ENCODE assay signal across 27 mouse cellular contexts in the genomic region with DNA sequence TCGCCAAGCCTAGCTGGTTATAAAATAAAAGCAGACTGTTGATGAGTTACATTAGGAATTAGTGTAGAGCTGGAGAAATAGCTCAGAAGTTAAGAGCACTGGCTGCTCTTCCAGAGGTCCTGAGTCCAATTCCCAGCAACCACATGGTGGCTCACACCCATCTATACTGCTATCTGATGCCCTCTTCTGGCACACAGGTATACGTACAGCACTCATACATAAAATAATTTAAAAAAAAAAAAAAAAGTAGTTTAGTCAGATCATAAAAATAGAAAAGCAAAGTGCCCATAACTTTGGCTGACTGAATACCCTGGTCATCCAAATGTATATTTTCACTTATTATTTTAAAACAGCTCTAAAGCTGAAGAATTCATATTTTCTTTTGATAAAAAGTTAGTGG. TPM values are rescaled to one million over a fixed set of nuclear protein-coding genes. Genes with fewer than 3 reads are reported as not detected.
DNase-seq lines count a peak whose midpoint lies in the region; ATAC-seq and TF ChIP-seq lines count a peak whose summit lies in the region.
"Had no signal": no experiment of that assay in that cellular context is flagged by ENCODE, and none has a peak within 500 bp of the region (broad histone marks: within the 10 kb centered on the region; RNA-seq: fewer than 3 reads in every experiment).

No protein-coding gene starts in this region.

- no peaks in the 10 kb centered on the region for H3K9me3 ChIP-seq in intestine, postnatal 0 days (ENCODE audit: control insufficient read depth)
- H3K9me3 ChIP-seq in intestine, embryonic 15.5 days, result no peaks in the 10 kb centered on the region
- H3K9me3 ChIP-seq: embryonic facial prominence, embryonic 15.5 days; forebrain, embryonic 10.5 days; hindbrain, embryonic 13.5 days; kidney, embryonic 15.5 days; limb, embryonic 15.5 days had no signal

- no peak for ATAC-seq in intestine, postnatal 0 days
- no peak for ATAC-seq in intestine, embryonic 15.5 days
- ATAC-seq: midbrain, embryonic 16.5 days had no signal

- H3K9ac ChIP-seq in intestine, postnatal 0 days (ENCODE audit: low read depth, low read length), result no peak overlapping the region
- H3K9ac ChIP-seq in intestine, embryonic 15.5 days, result no peak overlapping the region
- H3K9ac ChIP-seq: embryonic facial prominence, embryonic 15.5 days; hindbrain, embryonic 13.5 days; kidney, embryonic 15.5 days; limb, embryonic 15.5 days had no signal

- no peak overlapping the region for H3K4me2 ChIP-seq in intestine, postnatal 0 days (replicated peaks; ENCODE audit: low read depth)
- no peak overlapping the region for H3K4me2 ChIP-seq in intestine, embryonic 15.5 days (replicated peaks)
- H3K4me2 ChIP-seq: embryonic facial prominence, embryonic 15.5 days; heart, embryonic 11.5 days; hindbrain, embryonic 13.5 days; kidney, embryonic 15.5 days; limb, embryonic 15.5 days had no signal

- TF ChIP-seq CTCF in intestine, postnatal 0 days (IDR thresholded peaks at IDR 0.05; ENCODE audit: low read depth), result peak; percentile 39

- 74% methylated on average over 2 of the region's 2 CpGs for WGBS in intestine, postnatal 0 days
- WGBS in intestine, embryonic 15.5 days, result 72% methylated on average over 2 of the region's 2 CpGs

- H3K4me1 ChIP-seq in intestine, postnatal 0 days (replicated peaks; ENCODE audit: control insufficient read depth, insufficient read depth, low read length), result 0 out of 2 replicates have a peak, but pooled peaks cover under 1% of the 10 kb centered on the region
- H3K4me1 ChIP-seq in intestine, embryonic 15.5 days (replicated peaks), result 0 out of 2 replicates have a peak, but pooled peaks cover 2% of the 10 kb centered on the region
- H3K4me1 ChIP-seq: embryonic facial prominence, embryonic 15.5 days had no signal

- intact Hi-C loops in heart, postnatal 14 days (cut with DNase I), result loop anchor here (10.0 kb wide), 1 partner anchor 298 kb away; no protein-coding TSS in a partner anchor

- no peaks in the 10 kb centered on the region for H3K27me3 ChIP-seq in intestine, postnatal 0 days (replicated peaks; ENCODE audit: control insufficient read depth, insufficient read depth, low read length)
- no peaks in the 10 kb centered on the region for H3K27me3 ChIP-seq in intestine, embryonic 15.5 days (replicated peaks)
- H3K27me3 ChIP-seq: embryonic facial prominence, embryonic 15.5 days; kidney, embryonic 15.5 days; limb, embryonic 15.5 days had no signal

- no peaks in the 10 kb centered on the region for H3K36me3 ChIP-seq in intestine, postnatal 0 days (ENCODE audit: control insufficient read depth, insufficient read depth)
- H3K36me3 ChIP-seq in intestine, embryonic 15.5 days, result no peaks in the 10 kb centered on the region
- H3K36me3 ChIP-seq: embryonic facial prominence, embryonic 15.5 days; forebrain, embryonic 10.5 days; hindbrain, embryonic 13.5 days; kidney, embryonic 15.5 days; limb, embryonic 15.5 days had no signal

- no peak overlapping the region for H3K27ac ChIP-seq in intestine, postnatal 0 days (ENCODE audit: low read depth, low read length)
- no peak overlapping the region for H3K27ac ChIP-seq in intestine, embryonic 15.5 days
- H3K27ac ChIP-seq: embryonic facial prominence, embryonic 15.5 days; forebrain, embryonic 10.5 days; gastrocnemius, adult 2 months; hindbrain, embryonic 13.5 days; kidney, embryonic 15.5 days; limb, embryonic 15.5 days had no signal

- H3K4me3 ChIP-seq in intestine, postnatal 0 days (ENCODE audit: low read depth, low read length), result no peak overlapping the region
- no peak overlapping the region for H3K4me3 ChIP-seq in intestine, embryonic 15.5 days (replicated peaks)
- H3K4me3 ChIP-seq: embryonic facial prominence, embryonic 15.5 days; forebrain, embryonic 10.5 days; gastrocnemius, adult 2 months; hindbrain, embryonic 13.5 days; kidney, embryonic 15.5 days; limb, embryonic 15.5 days had no signal

- DNase-seq in 416B (ENCODE audit: low read depth), result peak; percentile 46
- DNase-seq in ES-CJ7 (ENCODE audit: low read depth, low spot score), result peak; percentile 67
- peak; percentile 37 for DNase-seq in induced T-regulatory cell, adult 2 months (ENCODE audit: low read depth)
- DNase-seq in gastrocnemius, adult 18-20 months (ENCODE audit: low spot score), result no peak
- DNase-seq in heart, postnatal 14 days, result no peak
- no peak for DNase-seq in adrenal gland, postnatal 10 days
- DNase-seq: cerebellum, adult 18-20 months; cerebellum, postnatal 25 days; gastrocnemius, adult 2 months; lung, adult 2 months; lung, postnatal 4 days; right cerebral cortex, postnatal 4 days; thymus, postnatal 4 days had no signal

RNA-seq across cellular contexts. Expression of a gene that starts 2.1 kb away (rescaled TPM):
- polyA plus RNA-seq in intestine, postnatal 0 days (2015; fragmentation: Nextera tagmentation; extraction: Ambion mirVana), result 14.9 and 17.0 TPM in 2 replicates
- polyA plus RNA-seq in intestine, embryonic 15.5 days (2015; fragmentation: Nextera tagmentation; extraction: Ambion mirVana), result 27.2 and 32.9 TPM in 2 replicates
- 10 to 100 TPM; 17.2 to 17.7 TPM for total RNA-seq in gastrocnemius, adult 18-20 months (2021)
- 10 to 100 TPM; 22.9 TPM for total RNA-seq in heart, postnatal 14 days (2021)
- total RNA-seq in adrenal gland, postnatal 10 days (2021), result 10 to 100 TPM; 25.8 to 32.7 TPM

RNA-seq across cellular contexts. Expression of a gene that starts 21.1 kb away (rescaled TPM):
- polyA plus RNA-seq in intestine, postnatal 0 days (2015; fragmentation: Nextera tagmentation; extraction: Ambion mirVana), result 0.26 and 0.35 TPM in 2 replicates
- 0.34 and 0.35 TPM in 2 replicates for polyA plus RNA-seq in intestine, embryonic 15.5 days (2015; fragmentation: Nextera tagmentation; extraction: Ambion mirVana)
- not detected for total RNA-seq in gastrocnemius, adult 18-20 months (2021)
- not detected for total RNA-seq in heart, postnatal 14 days (2021)
- under 1 TPM in 1 of 2 experiments, not detected in 1; 0.36 TPM for total RNA-seq in adrenal gland, postnatal 10 days (2021)
- total RNA-seq: gastrocnemius, adult 2 months; heart, postnatal 25 days; layer of hippocampus, postnatal 25 days; left cerebral cortex, postnatal 36 days; neutrophil, adult 5-6 weeks had no signal
- polyA plus RNA-seq: C2C12; hindbrain, embryonic 13.5 days; limb, embryonic 15.5 days; lung, adult 2 months had no signal

Comparison
In these comparisons a context has a peak if more than half of its experiments do, and no peak if none do; other contexts are left out.
1. DNase-seq: peak in 416B (single experiment), ES-CJ7 (single experiment) and induced T-regulatory cell, adult 2 months (single experiment); none in gastrocnemius, adult 18-20 months (single experiment), heart, postnatal 14 days (0 of 2) and adrenal gland, postnatal 10 days (single experiment).